Mouse (Mus musculus) ES-E14 (cell line): ENCODE data around the gene Tmem253. TPM values are rescaled to one million over a fixed set of nuclear protein-coding genes. Genes with fewer than 3 reads are reported as not detected.

Source experiments
- DNase-seq: peaks from one replicate; pipeline ENCODE4 v3.0.0-alpha.2; 2013; ENCODE audit warnings: low read depth, low spot score
- H3K27ac ChIP-seq: 2 replicates; pipeline ENCODE4 v1.5.1; 2012; ENCODE audit warnings: low read depth, mild to moderate bottlenecking, low read length, moderate library complexity, mixed read lengths; ENCODE audit not compliant: poor library complexity, insufficient read depth, severe bottlenecking
- H3K36me3 ChIP-seq: 2 replicates; pipeline ENCODE4 v1.6.1; 2012; ENCODE audit warnings: mild to moderate bottlenecking, low read length, moderate library complexity, mixed read lengths; ENCODE audit not compliant: control insufficient read depth, poor library complexity, insufficient read depth, severe bottlenecking
- H3K4me1 ChIP-seq, 2 experiments: fragments of 150-350 bp in 1 of 2; sonication (generic) in 1 of 2; 2 replicates each; pipeline ENCODE4 v1.6.1; 2012; ENCODE audit warnings: low read length in 2 of 2, mild to moderate bottlenecking in 1 of 2, mixed read lengths in 1 of 2; ENCODE audit not compliant: control insufficient read depth in 2 of 2, insufficient read depth in 2 of 2, poor library complexity in 1 of 2
- H3K4me3 ChIP-seq, 2 experiments: fragments of 150-350 bp in 1 of 2; sonication (generic) in 1 of 2; 2 replicates each; pipeline ENCODE4 v1.5.1; 2012; ENCODE audit warnings: low read length in 2 of 2, low read depth in 1 of 2, mild to moderate bottlenecking in 1 of 2, mixed read lengths in 1 of 2; ENCODE audit not compliant: insufficient read depth in 1 of 2, poor library complexity in 1 of 2, severe bottlenecking in 1 of 2
- H3K9ac ChIP-seq: 2 replicates; pipeline ENCODE4 v1.6.1; 2012; ENCODE audit warnings: low read depth, mild to moderate bottlenecking, low read length, mixed read lengths; ENCODE audit not compliant: poor library complexity, insufficient read depth, severe bottlenecking
- H3K9me3 ChIP-seq: fragments of 150-350 bp; sonication (generic); 2 replicates; pipeline ENCODE4 v1.6.1; 2012; ENCODE audit warnings: low read depth, mild to moderate bottlenecking, low read length; ENCODE audit not compliant: control insufficient read depth, insufficient read depth
- CHD2 ChIP-seq: IDR thresholded peaks from 2 replicates; pipeline ENCODE4 v1.6.1; 2014; ENCODE audit warnings: mild to moderate bottlenecking, low read depth, low read length, inconsistent platforms
- HCFC1 ChIP-seq: IDR thresholded peaks from 2 replicates; pipeline ENCODE4 v1.6.1; 2012; ENCODE audit warnings: low read length, inconsistent platforms, borderline replicate concordance; ENCODE audit not compliant: insufficient read depth
- MAFK ChIP-seq: IDR thresholded peaks from 2 replicates; pipeline ENCODE4 v1.6.1; 2014; ENCODE audit warnings: mild to moderate bottlenecking, low read depth, low read length, inconsistent platforms; ENCODE audit not compliant: insufficient read depth
- ZC3H11A ChIP-seq: IDR thresholded peaks from 2 replicates; pipeline ENCODE4 v1.6.1; 2012; ENCODE audit warnings: low read depth, mild to moderate bottlenecking, inconsistent platforms, low read length, borderline replicate concordance
- ZNF384 ChIP-seq: IDR thresholded peaks from 2 replicates; pipeline ENCODE4 v1.6.1; 2012; ENCODE audit warnings: low read depth, low read length, inconsistent platforms
- in situ Hi-C, 2 experiments: fragments of 600-800 bp; cut with MboI; formaldehyde crosslinking; loops; one replicate each; pipeline ENCODE4 v1.15.1; 2025; ENCODE audit warnings: low sequenced_read_pairs in 2 of 2, inconsistent platforms in 1 of 2; ENCODE audit not compliant: unreplicated experiment in 2 of 2
- total RNA-seq: library from RNA; depleted of rRNA; stranded (reverse); fragments of 300-350 nt; gene quantifications from 2 replicates; pipeline ENCODE4 v1.2.3, GENCODE M21; 2012

Tmem253 gene
- total RNA-seq, 1 experiment, result 3.6 TPM

DNA sequence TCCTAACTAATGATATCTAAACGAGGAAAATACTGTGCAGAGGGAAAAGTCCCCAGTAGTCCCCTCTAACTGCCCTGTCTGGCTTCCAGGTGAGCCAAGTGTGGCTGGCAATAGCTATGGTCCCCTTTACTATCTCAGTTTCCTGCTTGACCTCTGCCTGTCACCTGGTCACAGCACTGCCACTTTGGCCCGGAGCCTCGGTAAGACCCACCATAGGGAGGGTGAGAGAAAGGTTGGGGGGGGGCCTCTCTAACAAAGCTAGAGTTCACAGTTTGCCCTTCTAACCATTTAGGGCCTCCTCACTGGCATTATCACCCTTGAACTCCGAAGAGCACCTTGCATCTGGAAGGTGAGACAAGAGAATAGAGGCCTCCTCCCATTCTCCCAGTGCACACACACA is 2.2 kb downstream of the Tmem253 start:
- Histone ChIP-seq H3K9me3 (no peaks in the 10 kb centered on the region), H3K4me1 (peaks cover 7 to 13% of the 10 kb centered on the region in 2 experiments), H3K4me3 (peak overlapping the region in 1 of 2 experiments; percentile 88; a peak in 1 of 4 replicates), H3K9ac (peak overlapping the region; percentile 10; the same call in 1 of the 2 replicates), H3K36me3 (peaks cover 2% of the 10 kb centered on the region; the same call in 1 of the 2 replicates), H3K27ac (peak overlapping the region; percentile 99; the same call in 1 of the 2 replicates)
- DNase-seq, result no peak
- in situ Hi-C loops, result loop anchor here in 1 of 2 experiments (25.0 kb wide), 1 partner anchor 105 kb away; the partner anchor contains the start of genes Ndrg2, Rnase13 and Tppp2
- TF ChIP-seq HCFC1 (no peak), ZNF384 (no peak), ZC3H11A (no peak), MAFK (no peak), CHD2 (no peak)

DNA sequence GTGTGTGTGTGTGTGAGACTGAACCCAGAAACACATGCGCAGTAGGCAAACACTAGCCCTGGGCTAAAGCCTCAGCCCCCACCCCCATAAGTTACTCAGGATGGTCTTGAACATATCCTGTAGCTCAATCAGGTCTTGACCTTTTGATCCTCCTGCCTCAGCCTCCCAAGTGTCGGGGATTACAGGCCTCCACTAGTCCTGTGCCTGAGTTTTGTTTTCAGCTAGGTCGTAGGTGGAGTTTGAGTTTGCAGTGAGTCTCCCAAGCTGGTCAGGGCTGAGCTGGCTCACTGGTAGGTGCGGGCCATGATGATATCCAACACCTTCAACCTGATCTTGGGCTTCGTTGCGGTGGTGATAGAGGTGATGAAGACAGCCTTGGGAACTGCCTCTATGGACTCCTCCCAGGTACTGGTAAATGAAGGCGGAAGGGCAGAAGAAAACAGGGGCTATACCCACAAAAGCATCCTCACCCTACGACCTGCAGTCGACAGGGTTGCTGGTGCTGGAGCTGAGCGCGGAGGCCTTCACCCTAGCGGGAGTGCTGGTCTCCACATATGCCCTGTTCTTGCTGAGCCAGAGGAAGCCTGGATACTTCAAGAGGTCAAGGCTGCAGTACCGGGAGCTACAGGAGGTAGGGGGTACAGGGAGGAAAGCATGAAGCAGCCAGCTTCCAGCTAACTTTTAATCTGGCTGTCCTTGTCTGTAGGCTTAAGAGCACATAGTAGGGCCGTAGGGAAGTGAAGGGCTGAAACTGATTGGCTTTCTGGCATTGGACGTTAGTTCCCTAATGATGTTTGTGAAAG is 3.0 kb downstream of the Tmem253 start:
- Histone ChIP-seq H3K4me1 (peaks cover 9 to 11% of the 10 kb centered on the region in 2 experiments), H3K36me3 (peaks cover 2% of the 10 kb centered on the region; the same call in 1 of the 2 replicates), H3K9me3 (no peaks in the 10 kb centered on the region), H3K9ac (peak overlapping the region; percentile 99), H3K4me3 (peak overlapping the region; percentile 81 to 88), H3K27ac (peak overlapping the region; percentile 99; the same call in 1 of the 2 replicates)
- DNase-seq, result no peak
- in situ Hi-C loops, result loop anchor here in 1 of 2 experiments (25.0 kb wide), 1 partner anchor 106 kb away; the partner anchor contains the start of genes Ndrg2, Rnase13 and Tppp2
- TF ChIP-seq CHD2, result no peak
- no peak for TF ChIP-seq MAFK
- no peak for TF ChIP-seq ZNF384
- TF ChIP-seq HCFC1, result no peak
- TF ChIP-seq ZC3H11A, result no peak

DNA sequence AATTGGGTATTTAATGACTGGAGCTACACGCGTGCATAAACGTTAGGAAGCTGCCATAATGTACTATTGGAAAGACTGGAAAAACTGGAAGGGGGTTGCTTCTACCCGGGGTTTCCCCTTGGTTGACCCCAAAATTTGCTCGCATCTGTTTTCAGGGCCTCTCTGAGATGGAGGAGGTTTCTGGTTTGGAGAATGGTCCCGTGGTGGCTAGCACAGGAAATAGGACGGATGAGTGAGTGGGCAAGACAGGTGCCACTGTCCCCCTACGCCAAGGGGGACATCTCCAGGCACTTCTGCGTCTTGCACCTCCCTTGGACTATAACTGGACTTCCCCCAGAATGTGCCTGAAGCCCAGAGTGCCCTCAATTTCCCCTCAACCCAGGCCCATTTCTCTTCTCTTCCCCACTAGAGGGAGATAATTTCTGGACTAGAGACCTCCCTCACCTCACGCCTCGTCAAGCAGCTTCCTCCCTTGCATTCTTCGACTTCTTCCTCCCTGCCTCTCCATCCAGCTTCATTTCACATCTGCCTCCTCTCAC is 3.7 kb downstream of the Tmem253 start:
- H3K4me3 ChIP-seq, result peak overlapping the region; percentile 81 to 88
- in situ Hi-C loops, result loop anchor here in 1 of 2 experiments (25.0 kb wide), 1 partner anchor 107 kb away; the partner anchor contains the start of genes Ndrg2, Rnase13 and Tppp2
- peaks cover 2% of the 10 kb centered on the region; the same call in 1 of the 2 replicates for H3K36me3 ChIP-seq
- TF ChIP-seq ZC3H11A, result no peak
- TF ChIP-seq ZNF384, result no peak
- TF ChIP-seq HCFC1, result no peak
- no peak for TF ChIP-seq CHD2
- TF ChIP-seq MAFK, result no peak
- H3K27ac ChIP-seq, result peak overlapping the region; percentile 99
- no peak for DNase-seq
- H3K9me3 ChIP-seq, result no peaks in the 10 kb centered on the region
- peaks cover 9 to 16% of the 10 kb centered on the region in 2 experiments for H3K4me1 ChIP-seq
- H3K9ac ChIP-seq, result peak overlapping the region; percentile 99

DNA sequence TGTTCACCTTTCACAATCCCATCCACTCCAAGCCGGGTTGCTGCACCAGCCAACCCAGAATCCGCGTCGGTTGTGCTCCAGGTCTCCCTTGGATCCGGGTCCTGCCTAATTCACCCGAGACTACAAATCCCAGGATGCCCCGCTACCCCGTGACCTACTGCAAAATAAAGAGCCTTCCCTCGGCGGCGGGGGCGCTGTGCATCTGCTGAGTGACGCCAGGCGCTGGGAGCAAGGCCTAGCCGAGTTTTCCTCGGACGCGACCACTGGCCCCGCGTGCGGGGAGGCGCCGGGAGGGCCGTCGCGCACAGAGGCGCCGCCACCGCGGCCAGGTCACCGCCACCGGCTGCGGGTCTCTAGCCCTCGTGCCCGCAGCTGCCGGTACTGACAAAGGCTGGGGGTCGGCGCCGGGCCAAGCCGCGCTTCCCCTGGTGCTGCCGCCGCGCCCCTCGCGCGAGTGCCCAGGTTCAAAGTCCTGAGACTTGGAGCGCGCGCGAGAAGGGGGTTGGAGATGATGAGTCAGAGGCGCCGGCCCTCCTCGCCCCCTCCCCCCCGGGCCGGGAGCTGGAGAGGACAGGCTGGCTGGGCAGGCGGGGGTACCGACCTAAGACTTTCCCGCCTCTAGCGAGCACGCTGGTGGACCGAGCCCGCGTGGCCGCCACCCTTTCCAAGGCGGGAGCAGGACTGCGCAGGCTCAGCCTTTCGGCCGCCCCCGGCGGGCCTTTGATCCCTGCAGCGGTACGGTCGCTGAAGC is 4.3 kb downstream of the Tmem253 start:
- Histone ChIP-seq H3K27ac (peak overlapping the region; percentile 99), H3K36me3 (peaks cover 2% of the 10 kb centered on the region; the same call in 1 of the 2 replicates), H3K4me1 (peaks cover 9 to 16% of the 10 kb centered on the region in 2 experiments), H3K4me3 (peak overlapping the region; percentile 81 to 88), H3K9me3 (no peaks in the 10 kb centered on the region), H3K9ac (peak overlapping the region; percentile 99)
- DNase-seq, result peak; percentile 96
- TF ChIP-seq CHD2 (peak; percentile 88), ZC3H11A (no peak), ZNF384 (no peak), MAFK (peak; percentile 48; the same call in 1 of the 2 replicates), HCFC1 (peak; percentile 96)
- in situ Hi-C loops, result loop anchor here in 1 of 2 experiments (25.0 kb wide), 1 partner anchor 107 kb away; the partner anchor contains the start of genes Ndrg2, Rnase13 and Tppp2
